Mouse (Mus musculus): ENCODE results near the gene Lyzl4.

DNA sequence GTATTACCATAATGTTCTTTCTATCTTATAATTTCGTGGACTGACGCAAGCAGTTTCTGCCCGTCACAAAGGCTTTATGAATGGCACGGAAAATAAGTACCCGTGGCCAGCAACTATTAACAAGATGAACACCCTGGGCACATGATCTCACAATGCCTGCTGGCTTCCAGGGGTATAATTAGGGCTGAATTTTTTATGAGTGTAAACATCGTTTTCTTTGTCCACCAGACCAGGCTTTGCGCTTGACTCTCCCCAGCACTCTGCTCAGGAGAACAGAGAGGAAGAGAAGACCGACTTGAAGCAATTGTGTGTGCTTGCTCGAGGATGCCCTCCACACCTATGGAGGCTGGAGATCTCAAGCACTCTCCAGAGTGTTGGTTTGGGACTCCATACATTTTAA lies 109.3 kb downstream of the Lyzl4 start:
- TF ChIP-seq CTCF (IDR thresholded peaks at IDR 0.05; ENCODE audit: low read depth) (no peak), EP300 (IDR thresholded peaks at IDR 0.05; ENCODE audit: low read depth) (no peak)

Measured in liver, postnatal 0 days (tissue).